Mouse (Mus musculus): ENCODE data around the gene Rnf157. TPM values are rescaled to one million over a fixed set of nuclear protein-coding genes. Genes with fewer than 3 reads are reported as not detected.
"Not testable (repeated sequence)": the region's sequence is repeated elsewhere in the genome, so short reads cannot be mapped to it uniquely, and the experiment has no call there.

The Rnf157 gene
- polyA plus RNA-seq, 1 experiment from 2014 or later, result 1.5 TPM

- DNase-seq (peak; percentile 36), ATAC-seq (peak; percentile 70)
- 4% methylated on average over 59 of the region's 76 CpGs for WGBS (ENCODE audit: insufficient replicate concordance)
- Histone ChIP-seq H3K9ac (replicated peaks) (peak overlapping the region; percentile 70), H3K4me2 (ENCODE audit: low read depth, low read length) (peak overlapping the region; percentile 99), H3K4me1 (ENCODE audit: insufficient read depth) (peaks cover 16% of the 10 kb centered on the region), H3K27me3 (ENCODE audit: insufficient read depth, low read length) (peaks cover 17% of the 10 kb centered on the region), H3K36me3 (replicated peaks; ENCODE audit: insufficient read depth, low read length) (no peaks in the 10 kb centered on the region), H3K9me3 (ENCODE audit: low read length) (no peaks in the 10 kb centered on the region), H3K27ac (ENCODE audit: low read depth) (no peak overlapping the region), H3K4me3 (ENCODE audit: low read depth, low read length) (peak overlapping the region; percentile 66)
- TF ChIP-seq EP300 (IDR thresholded peaks at IDR 0.05; ENCODE audit: low read depth) (no peak), CTCF (IDR thresholded peaks at IDR 0.05; ENCODE audit: low read depth) (no peak)
Observed at GRCm38 (mm10) chr11:116412028-116412827, 604 bp downstream of the Rnf157 start.

GRCm38 (mm10) chr11:116411582-116411981 lies 1.2 kb downstream of the Rnf157 start:
- ATAC-seq, result no peak

GRCm38 (mm10) chr11:116410415-116410814 lies 2.4 kb downstream of the Rnf157 start:
- not testable (repeated sequence) for H3K9me3 ChIP-seq (ENCODE audit: low read length); H3K4me2 ChIP-seq (ENCODE audit: low read depth, low read length); ATAC-seq; H3K4me3 ChIP-seq (ENCODE audit: low read depth, low read length); H3K36me3 ChIP-seq (replicated peaks; ENCODE audit: insufficient read depth, low read length); DNase-seq; H3K9ac ChIP-seq (replicated peaks); H3K27ac ChIP-seq (ENCODE audit: low read depth)
- Histone ChIP-seq H3K4me1 (ENCODE audit: insufficient read depth) (peaks cover 16% of the 10 kb centered on the region), H3K27me3 (ENCODE audit: insufficient read depth, low read length) (peaks cover 17% of the 10 kb centered on the region)
- WGBS (ENCODE audit: insufficient replicate concordance), result 67% methylated on average over 4 of the region's 4 CpGs

More at GRCm38 (mm10) chr11:116411582-116411981, 1.2 kb downstream of the Rnf157 start:
- H3K4me3 ChIP-seq (ENCODE audit: low read depth, low read length), result peak overlapping the region; percentile 66
- H3K4me2 ChIP-seq (ENCODE audit: low read depth, low read length), result peak overlapping the region; percentile 99
- H3K27ac ChIP-seq (ENCODE audit: low read depth), result no peak overlapping the region
- 49% methylated on average over 6 of the region's 6 CpGs for WGBS (ENCODE audit: insufficient replicate concordance)
- no peak overlapping the region; the same call in 1 of the 2 replicates for H3K9ac ChIP-seq (replicated peaks)
- peaks cover 17% of the 10 kb centered on the region for H3K27me3 ChIP-seq (ENCODE audit: insufficient read depth, low read length)
- no peaks in the 10 kb centered on the region for H3K9me3 ChIP-seq (ENCODE audit: low read length)
- no peak for DNase-seq
- H3K4me1 ChIP-seq (ENCODE audit: insufficient read depth), result peaks cover 16% of the 10 kb centered on the region
- TF ChIP-seq CTCF (IDR thresholded peaks at IDR 0.05; ENCODE audit: low read depth) (no peak), EP300 (IDR thresholded peaks at IDR 0.05; ENCODE audit: low read depth) (no peak)
- H3K36me3 ChIP-seq (replicated peaks; ENCODE audit: insufficient read depth, low read length), result no peaks in the 10 kb centered on the region

- H3K9me3 ChIP-seq (ENCODE audit: low read length), result no peaks in the 10 kb centered on the region
Observed at GRCm38 (mm10) chr11:116409008-116409407, 3.8 kb downstream of the Rnf157 start.

GRCm38 (mm10) chr11:116406231-116406728 lies 6.6 kb downstream of the Rnf157 start:
- H3K27me3 ChIP-seq (ENCODE audit: insufficient read depth, low read length), result peaks cover 5% of the 10 kb centered on the region
- H3K36me3 ChIP-seq (replicated peaks; ENCODE audit: insufficient read depth, low read length), result no peaks in the 10 kb centered on the region
- H3K9ac ChIP-seq (replicated peaks), result no peak overlapping the region
- no peak for ATAC-seq
- no peak overlapping the region for H3K4me2 ChIP-seq (ENCODE audit: low read depth, low read length)
- no peak overlapping the region for H3K4me3 ChIP-seq (ENCODE audit: low read depth, low read length)
- no peak overlapping the region for H3K27ac ChIP-seq (ENCODE audit: low read depth)
- no peak for DNase-seq
- no peaks in the 10 kb centered on the region for H3K4me1 ChIP-seq (ENCODE audit: insufficient read depth)
- 72% methylated on average over 16 of the region's 16 CpGs for WGBS (ENCODE audit: insufficient replicate concordance)
- TF ChIP-seq EP300 (IDR thresholded peaks at IDR 0.05; ENCODE audit: low read depth) (no peak), CTCF (IDR thresholded peaks at IDR 0.05; ENCODE audit: low read depth) (no peak)
- no peaks in the 10 kb centered on the region for H3K9me3 ChIP-seq (ENCODE audit: low read length)

More at GRCm38 (mm10) chr11:116409008-116409407, 3.8 kb downstream of the Rnf157 start:
- peaks cover 17% of the 10 kb centered on the region for H3K27me3 ChIP-seq (ENCODE audit: insufficient read depth, low read length)
- ATAC-seq (no peak), DNase-seq (no peak)
- no peak overlapping the region for H3K27ac ChIP-seq (ENCODE audit: low read depth)
- H3K4me3 ChIP-seq (ENCODE audit: low read depth, low read length), result no peak overlapping the region
- 83% methylated on average over 3 of the region's 3 CpGs for WGBS (ENCODE audit: insufficient replicate concordance)
- TF ChIP-seq EP300 (IDR thresholded peaks at IDR 0.05; ENCODE audit: low read depth) (0 out of 2 replicates have a peak, but pooled peaks have one; percentile 15), CTCF (IDR thresholded peaks at IDR 0.05; ENCODE audit: low read depth) (no peak)
- no peaks in the 10 kb centered on the region for H3K36me3 ChIP-seq (replicated peaks; ENCODE audit: insufficient read depth, low read length)
- peaks cover 16% of the 10 kb centered on the region for H3K4me1 ChIP-seq (ENCODE audit: insufficient read depth)
- H3K4me2 ChIP-seq (ENCODE audit: low read depth, low read length), result no peak overlapping the region
- H3K9ac ChIP-seq (replicated peaks), result no peak overlapping the region

- no peaks in the 10 kb centered on the region for H3K27me3 ChIP-seq (ENCODE audit: insufficient read depth, low read length)
- H3K4me3 ChIP-seq (ENCODE audit: low read depth, low read length), result no peak overlapping the region
- no peak overlapping the region for H3K27ac ChIP-seq (ENCODE audit: low read depth)
- no peaks in the 10 kb centered on the region for H3K4me1 ChIP-seq (ENCODE audit: insufficient read depth)
- 69% methylated on average over 4 of the region's 4 CpGs for WGBS (ENCODE audit: insufficient replicate concordance)
- H3K36me3 ChIP-seq (replicated peaks; ENCODE audit: insufficient read depth, low read length), result no peaks in the 10 kb centered on the region
- TF ChIP-seq EP300 (IDR thresholded peaks at IDR 0.05; ENCODE audit: low read depth), result no peak
- no peak for TF ChIP-seq CTCF (IDR thresholded peaks at IDR 0.05; ENCODE audit: low read depth)
- no peak overlapping the region for H3K9ac ChIP-seq (replicated peaks)
- no peak for DNase-seq
- no peaks in the 10 kb centered on the region for H3K9me3 ChIP-seq (ENCODE audit: low read length)
- no peak for ATAC-seq
- H3K4me2 ChIP-seq (ENCODE audit: low read depth, low read length), result no peak overlapping the region
Observed at GRCm38 (mm10) chr11:116405601-116406000, 7.2 kb downstream of the Rnf157 start.

Data from liver, postnatal 0 days (tissue).